Mouse (Mus musculus): Measurements from ENCODE around the gene Ablim2.

DNA sequence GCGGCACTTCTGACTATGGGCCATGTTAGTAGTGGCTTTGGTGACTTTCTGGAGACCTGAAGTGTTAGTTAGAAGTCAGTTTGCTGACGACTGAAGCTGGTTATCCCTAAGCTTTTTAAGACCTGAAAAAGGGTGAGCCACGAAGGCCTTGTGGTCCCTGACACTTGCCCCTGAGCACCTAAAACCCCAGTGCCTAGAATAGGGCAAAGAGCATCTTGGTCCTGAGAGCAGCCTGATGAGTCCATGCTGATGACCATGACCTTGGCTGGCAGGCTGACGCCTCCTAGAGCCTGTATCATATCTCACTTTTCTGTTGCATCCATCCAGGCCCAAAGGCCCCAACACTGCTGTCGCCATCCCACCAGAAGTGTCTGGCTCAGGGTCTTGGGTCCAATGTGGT, 12.3 kb upstream of the Ablim2 start:
- TF ChIP-seq ZNF384 (IDR thresholded peaks at IDR 0.05; ENCODE audit: low read depth, low read length) (no peak), CHD2 (IDR thresholded peaks at IDR 0.05; ENCODE audit: low read depth, low read length) (no peak), MAFK (IDR thresholded peaks at IDR 0.05; ENCODE audit: insufficient read depth, low read depth, low read length) (no peak)
